Mouse (Mus musculus) myocyte (in vitro differentiated cells): ENCODE measurements around the gene Olfr429.

Source experiments
- E2F4 ChIP-seq: IDR thresholded peaks from one replicate; pipeline ENCODE4 v1.6.1; 2011; ENCODE audit warnings: mild to moderate bottlenecking, control low read depth, moderate library complexity; ENCODE audit not compliant: insufficient read depth
- MAX ChIP-seq: IDR thresholded peaks from one replicate; pipeline ENCODE4 v1.6.1; 2011; ENCODE audit warnings: low read depth, mild to moderate bottlenecking, control low read depth
- MYOD1 ChIP-seq, 3 experiments: IDR thresholded peaks; one replicate each; pipeline ENCODE4 v1.6.1; 2011; ENCODE audit warnings: control low read depth in 2 of 3, low read depth in 2 of 3, mild to moderate bottlenecking in 2 of 3, moderate library complexity in 1 of 3; ENCODE audit not compliant: insufficient read length in 2 of 3, control insufficient read depth in 1 of 3
- POLR2A ChIP-seq: IDR thresholded peaks from one replicate; pipeline ENCODE4 v1.6.1; 2011; ENCODE audit warnings: low read depth, mild to moderate bottlenecking, control low read depth, moderate library complexity; ENCODE audit not compliant: insufficient read length
- TCF3 ChIP-seq: IDR thresholded peaks from one replicate; pipeline ENCODE4 v1.6.1; 2011; ENCODE audit warnings: low read depth, control low read depth; ENCODE audit not compliant: insufficient read length

DNA sequence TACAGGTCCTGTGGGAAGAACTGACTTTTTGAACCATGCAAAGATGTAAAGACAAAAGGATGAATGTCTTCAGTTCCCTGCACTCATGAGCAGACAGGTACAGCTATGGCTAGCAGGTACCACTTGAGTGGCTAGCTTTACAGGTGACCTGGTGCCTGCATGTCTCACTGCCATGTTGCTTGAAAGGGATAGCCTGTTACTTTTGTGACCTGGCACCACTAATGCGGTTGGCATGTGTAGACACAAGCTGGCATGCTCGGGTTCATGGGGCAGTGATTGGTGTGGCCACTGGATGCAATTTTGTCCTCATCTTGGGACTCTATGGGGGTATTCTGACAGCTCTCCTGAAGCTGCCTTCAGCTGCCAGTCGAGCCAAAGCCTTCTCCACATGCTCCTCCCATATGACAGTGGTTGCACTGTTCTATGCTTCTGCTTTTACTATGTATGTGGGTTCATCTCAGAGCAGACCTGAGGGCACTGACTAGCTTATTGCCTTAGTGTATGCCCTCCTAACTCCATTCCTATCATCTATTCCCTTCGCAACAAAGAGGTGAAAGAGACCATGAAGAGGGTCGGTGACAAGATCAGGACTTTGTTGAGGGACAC, 32.1 kb upstream of the Olfr429 start:
- TF ChIP-seq E2F4 (no peak), POLR2A (no peak), TCF3 (no peak), MAX (no peak), MYOD1 (IDR thresholded peaks at IDR 0.05; ENCODE audit: control insufficient read depth in 1 of 3, insufficient read length in 2 of 3, low read depth in 2 of 3) (no peak)
